Mouse (Mus musculus): ENCODE results near the gene Celf6. TPM values are rescaled to one million over a fixed set of nuclear protein-coding genes. Genes with fewer than 3 reads are reported as not detected.

Celf6 gene
- polyA plus RNA-seq, 1 experiment from 2014 or later = 0.39 TPM

DNA sequence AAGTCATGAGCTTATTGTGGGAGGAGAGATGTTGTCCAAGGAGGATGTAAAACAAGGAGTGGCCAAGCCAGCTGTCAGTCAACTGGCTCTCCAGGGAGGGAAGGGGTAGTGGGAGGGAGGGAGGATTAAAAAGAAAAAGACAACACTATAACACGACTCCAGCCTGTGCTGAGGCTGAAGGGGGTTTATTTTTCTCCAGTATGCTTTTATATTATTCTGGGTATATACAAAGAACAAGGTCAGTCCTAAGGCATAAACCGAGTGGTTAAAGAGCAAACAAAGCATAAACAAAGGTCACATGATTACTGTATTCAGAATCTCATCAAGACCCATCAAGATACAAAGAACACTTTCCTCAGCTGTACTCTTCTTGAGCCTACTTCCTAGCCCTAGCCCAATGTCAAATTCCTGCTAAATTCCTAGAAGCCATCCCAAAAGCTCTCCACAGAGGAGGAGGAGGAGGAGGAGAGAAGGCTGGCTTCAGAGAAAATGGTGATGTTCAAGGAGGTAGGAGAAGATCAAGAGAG is 28.7 kb upstream of the Celf6 start:
- 68% methylated on average over 2 of the region's 2 CpGs for WGBS
- ATAC-seq (ENCODE audit: insufficient number of reproducible peaks, insufficient read depth, low FRiP score, low TSS enrichment, low read depth) = no peak

DNA sequence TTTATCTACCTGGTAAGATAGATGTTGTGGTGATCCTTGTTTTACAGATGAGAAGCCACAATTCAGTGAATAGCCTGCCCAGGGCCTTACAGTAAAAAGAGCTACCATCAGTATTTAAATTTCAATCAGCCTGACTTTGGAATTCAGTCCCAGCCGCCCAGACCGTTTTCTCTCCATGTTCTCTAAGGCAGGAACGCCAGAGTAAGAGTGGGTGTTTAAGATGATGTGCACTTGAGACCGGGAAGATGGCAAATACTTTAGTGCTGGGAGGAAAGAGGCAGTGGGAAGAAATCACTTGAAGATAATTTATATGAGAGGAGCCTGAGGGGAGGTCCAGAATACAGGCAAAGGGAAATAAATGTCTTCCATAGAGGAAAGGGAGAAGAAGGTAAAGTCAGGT is 27.6 kb upstream of the Celf6 start:
- H3K27ac ChIP-seq = no peak overlapping the region
- no peak for ATAC-seq (ENCODE audit: insufficient number of reproducible peaks, insufficient read depth, low FRiP score, low TSS enrichment, low read depth)
- no peaks in the 10 kb centered on the region for H3K9me3 ChIP-seq
- peaks cover 19% of the 10 kb centered on the region for H3K36me3 ChIP-seq
- H3K27me3 ChIP-seq = no peaks in the 10 kb centered on the region
- no peak overlapping the region for H3K4me3 ChIP-seq (replicated peaks)
- no peak overlapping the region for H3K9ac ChIP-seq (replicated peaks)
- H3K4me1 ChIP-seq (replicated peaks) = no peaks in the 10 kb centered on the region
- H3K4me2 ChIP-seq = no peak overlapping the region
- WGBS = 86% methylated on average over 4 of the region's 4 CpGs

More for the DNA sequence above, 28.7 kb upstream of the Celf6 start:
- H3K4me2 ChIP-seq = no peak overlapping the region
- H3K27me3 ChIP-seq = no peaks in the 10 kb centered on the region
- no peak overlapping the region for H3K4me3 ChIP-seq (replicated peaks)
- H3K9me3 ChIP-seq = no peaks in the 10 kb centered on the region
- peaks cover 16% of the 10 kb centered on the region for H3K36me3 ChIP-seq
- H3K9ac ChIP-seq (replicated peaks) = no peak overlapping the region
- H3K4me1 ChIP-seq (replicated peaks) = no peaks in the 10 kb centered on the region
- H3K27ac ChIP-seq = no peak overlapping the region

GRCm38 (mm10) chr9:59551017-59551416 is 26.7 kb upstream of the Celf6 start:
- Histone ChIP-seq H3K4me3 (replicated peaks) (no peak overlapping the region), H3K27me3 (no peaks in the 10 kb centered on the region), H3K9me3 (no peaks in the 10 kb centered on the region), H3K36me3 (peaks cover 25% of the 10 kb centered on the region), H3K9ac (replicated peaks) (no peak overlapping the region), H3K4me2 (no peak overlapping the region), H3K4me1 (replicated peaks) (no peaks in the 10 kb centered on the region), H3K27ac (no peak overlapping the region)
- ATAC-seq (ENCODE audit: insufficient number of reproducible peaks, insufficient read depth, low FRiP score, low TSS enrichment, low read depth) = no peak
- 76% methylated on average over 5 of the region's 5 CpGs for WGBS

DNA sequence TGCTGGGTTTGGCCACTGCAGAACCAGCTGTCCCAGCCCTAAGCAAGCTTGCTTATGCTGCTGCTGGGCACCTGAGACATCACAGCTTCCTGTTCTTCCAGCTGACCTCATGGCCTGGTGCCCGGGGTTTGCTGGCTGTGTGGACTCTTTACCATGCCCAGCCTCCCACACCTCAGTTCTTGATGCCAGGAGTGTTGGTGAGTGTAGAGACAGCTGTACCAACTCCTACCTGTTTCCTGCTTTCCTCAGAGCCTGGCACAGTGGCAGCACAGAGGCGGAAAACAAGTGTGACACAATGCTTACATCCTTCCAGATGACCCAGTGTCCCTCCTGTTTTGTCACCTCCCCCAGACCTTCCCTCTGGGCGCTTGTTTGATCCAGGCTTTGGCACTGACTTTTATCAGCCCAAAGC is 26.1 kb upstream of the Celf6 start:
- Histone ChIP-seq H3K9ac (replicated peaks) (no peak overlapping the region), H3K4me3 (replicated peaks) (no peak overlapping the region), H3K4me1 (replicated peaks) (no peaks in the 10 kb centered on the region), H3K4me2 (no peak overlapping the region), H3K36me3 (peaks cover 28% of the 10 kb centered on the region), H3K9me3 (no peaks in the 10 kb centered on the region), H3K27ac (no peak overlapping the region), H3K27me3 (no peaks in the 10 kb centered on the region)
- 75% methylated on average over 3 of the region's 3 CpGs for WGBS
- ATAC-seq (ENCODE audit: insufficient number of reproducible peaks, insufficient read depth, low FRiP score, low TSS enrichment, low read depth) = no peak

- WGBS = 80% methylated on average over 5 of the region's 5 CpGs
- Histone ChIP-seq H3K9ac (replicated peaks) (no peak overlapping the region), H3K27me3 (no peaks in the 10 kb centered on the region), H3K4me3 (replicated peaks) (no peak overlapping the region), H3K4me1 (replicated peaks) (no peaks in the 10 kb centered on the region), H3K4me2 (no peak overlapping the region), H3K36me3 (peaks cover 34% of the 10 kb centered on the region), H3K9me3 (no peaks in the 10 kb centered on the region), H3K27ac (no peak overlapping the region)
- no peak for ATAC-seq (ENCODE audit: insufficient number of reproducible peaks, insufficient read depth, low FRiP score, low TSS enrichment, low read depth)
Observed at GRCm38 (mm10) chr9:59552610-59553009, 25.1 kb upstream of the Celf6 start.

DNA sequence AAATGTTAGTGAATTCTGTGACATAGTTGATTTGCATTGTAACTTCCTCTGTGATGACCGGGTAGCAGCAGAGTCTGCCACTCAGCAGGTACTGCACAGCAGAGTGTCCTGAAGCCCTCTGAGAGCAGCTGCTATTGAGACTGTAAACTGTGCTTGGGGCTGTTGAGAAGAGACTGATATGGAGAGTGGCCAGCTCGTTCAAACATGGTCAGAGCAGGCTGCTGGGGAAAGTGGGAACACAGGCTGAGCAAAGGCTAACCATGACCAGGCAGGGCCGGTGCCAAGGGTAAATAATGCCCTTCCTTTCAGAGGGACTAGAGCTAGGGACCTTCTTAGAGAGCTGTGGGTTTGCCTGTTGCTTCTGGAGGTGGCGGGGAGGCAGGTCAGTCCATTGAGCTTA is 24.0 kb upstream of the Celf6 start:
- peaks cover 45% of the 10 kb centered on the region for H3K36me3 ChIP-seq
- H3K27ac ChIP-seq = no peak overlapping the region
- WGBS = 89% methylated on average over 4 of the region's 4 CpGs

DNA sequence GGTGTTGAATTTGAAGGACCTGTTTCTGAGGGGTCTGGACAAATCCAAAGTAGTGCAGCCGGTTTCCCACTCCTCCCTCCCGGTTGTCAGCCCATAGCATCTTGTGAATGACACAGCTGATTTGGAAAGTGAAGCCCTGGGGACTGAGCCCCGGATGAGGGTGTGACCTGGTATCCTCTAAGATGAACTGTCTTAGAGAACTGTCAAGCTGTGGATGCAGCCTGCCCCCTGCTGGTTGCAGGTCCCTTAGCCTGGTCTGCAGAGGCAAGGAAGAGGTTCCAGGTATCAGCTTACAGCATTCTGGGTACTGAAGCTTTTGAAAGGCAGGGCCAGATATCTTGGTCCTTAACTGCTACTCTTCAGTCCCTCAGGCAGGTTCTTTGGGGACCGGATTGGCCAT is 12.1 kb upstream of the Celf6 start:
- 0 out of 2 replicates have a peak, but pooled peaks have one; percentile 55 for ATAC-seq (ENCODE audit: insufficient number of reproducible peaks, insufficient read depth, low FRiP score, low TSS enrichment, low read depth)
- 0 out of 2 replicates have a peak, but pooled peaks cover 3% of the 10 kb centered on the region for H3K4me1 ChIP-seq (replicated peaks)
- H3K4me2 ChIP-seq = no peak overlapping the region
- no peaks in the 10 kb centered on the region for H3K9me3 ChIP-seq
- H3K4me3 ChIP-seq (replicated peaks) = no peak overlapping the region
- H3K9ac ChIP-seq (replicated peaks) = no peak overlapping the region
- WGBS = 34% methylated on average over 4 of the region's 4 CpGs
- H3K27ac ChIP-seq = no peak overlapping the region
- H3K36me3 ChIP-seq = peaks cover 47% of the 10 kb centered on the region
- H3K27me3 ChIP-seq = no peaks in the 10 kb centered on the region

More for the DNA sequence above, 24.0 kb upstream of the Celf6 start:
- Histone ChIP-seq H3K27me3 (no peaks in the 10 kb centered on the region), H3K9me3 (no peaks in the 10 kb centered on the region), H3K4me2 (no peak overlapping the region), H3K4me1 (replicated peaks) (no peaks in the 10 kb centered on the region), H3K4me3 (replicated peaks) (no peak overlapping the region), H3K9ac (replicated peaks) (no peak overlapping the region)
- no peak for ATAC-seq (ENCODE audit: insufficient number of reproducible peaks, insufficient read depth, low FRiP score, low TSS enrichment, low read depth)

GRCm38 (mm10) chr9:59567111-59567510 is 10.6 kb upstream of the Celf6 start:
- ATAC-seq (ENCODE audit: insufficient number of reproducible peaks, insufficient read depth, low FRiP score, low TSS enrichment, low read depth) = no peak
- WGBS = 33% methylated on average over 6 of the region's 6 CpGs
- no peak overlapping the region for H3K27ac ChIP-seq

GRCm38 (mm10) chr9:59571852-59572251 is 5.9 kb upstream of the Celf6 start:
- Histone ChIP-seq H3K27me3 (peaks cover 18% of the 10 kb centered on the region), H3K9ac (replicated peaks) (no peak overlapping the region), H3K36me3 (no peaks in the 10 kb centered on the region), H3K4me3 (replicated peaks) (no peak overlapping the region), H3K4me2 (no peak overlapping the region), H3K27ac (no peak overlapping the region), H3K9me3 (no peaks in the 10 kb centered on the region), H3K4me1 (replicated peaks) (0 out of 2 replicates have a peak, but pooled peaks cover 3% of the 10 kb centered on the region)
- no peak for ATAC-seq (ENCODE audit: insufficient number of reproducible peaks, insufficient read depth, low FRiP score, low TSS enrichment, low read depth)
- 89% methylated on average over 2 of the region's 2 CpGs for WGBS

More at GRCm38 (mm10) chr9:59567111-59567510, 10.6 kb upstream of the Celf6 start:
- Histone ChIP-seq H3K4me1 (replicated peaks) (0 out of 2 replicates have a peak, but pooled peaks cover 3% of the 10 kb centered on the region), H3K9me3 (no peaks in the 10 kb centered on the region), H3K4me2 (no peak overlapping the region), H3K36me3 (peaks cover 32% of the 10 kb centered on the region), H3K27me3 (no peaks in the 10 kb centered on the region), H3K4me3 (replicated peaks) (no peak overlapping the region), H3K9ac (replicated peaks) (no peak overlapping the region)

GRCm38 (mm10) chr9:59577401-59577800 is 316 bp upstream of the Celf6 start:
- Histone ChIP-seq H3K4me2 (peak overlapping the region; percentile 67), H3K27me3 (peaks cover 50% of the 10 kb centered on the region), H3K27ac (no peak overlapping the region), H3K4me3 (replicated peaks) (peak overlapping the region; percentile 44), H3K9me3 (no peaks in the 10 kb centered on the region), H3K9ac (replicated peaks) (no peak overlapping the region), H3K36me3 (no peaks in the 10 kb centered on the region), H3K4me1 (replicated peaks) (peaks cover 11% of the 10 kb centered on the region; the same call in 1 of the 2 replicates)
- 18% methylated on average over 13 of the region's 13 CpGs for WGBS
- no peak for ATAC-seq (ENCODE audit: insufficient number of reproducible peaks, insufficient read depth, low FRiP score, low TSS enrichment, low read depth)

DNA sequence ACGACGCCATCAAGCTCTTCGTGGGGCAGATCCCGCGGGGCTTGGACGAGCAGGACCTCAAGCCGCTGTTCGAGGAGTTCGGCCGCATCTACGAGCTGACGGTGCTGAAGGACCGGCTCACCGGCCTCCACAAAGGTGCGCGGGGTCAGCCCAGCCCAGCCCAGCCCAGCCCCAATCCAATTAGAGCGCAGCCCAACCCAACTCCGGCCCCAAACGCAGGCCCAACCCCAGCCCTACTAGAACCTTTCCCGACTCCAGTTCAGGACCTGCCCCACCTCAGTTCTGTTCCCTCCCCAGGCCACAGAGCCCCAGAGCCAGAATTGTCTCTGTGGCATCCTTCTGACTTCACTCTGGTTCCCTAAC is 769 bp downstream of the Celf6 start:
- Histone ChIP-seq H3K4me1 (replicated peaks) (peaks cover 11% of the 10 kb centered on the region; the same call in 1 of the 2 replicates), H3K9me3 (no peaks in the 10 kb centered on the region), H3K4me3 (replicated peaks) (peak overlapping the region; percentile 44), H3K36me3 (no peaks in the 10 kb centered on the region), H3K27me3 (peaks cover 51% of the 10 kb centered on the region), H3K4me2 (peak overlapping the region; percentile 67), H3K27ac (no peak overlapping the region), H3K9ac (replicated peaks) (no peak overlapping the region)
- ATAC-seq (ENCODE audit: insufficient number of reproducible peaks, insufficient read depth, low FRiP score, low TSS enrichment, low read depth) = no peak; the same call in 1 of the 2 replicates
- 0% methylated on average over 20 of the region's 20 CpGs for WGBS

DNA sequence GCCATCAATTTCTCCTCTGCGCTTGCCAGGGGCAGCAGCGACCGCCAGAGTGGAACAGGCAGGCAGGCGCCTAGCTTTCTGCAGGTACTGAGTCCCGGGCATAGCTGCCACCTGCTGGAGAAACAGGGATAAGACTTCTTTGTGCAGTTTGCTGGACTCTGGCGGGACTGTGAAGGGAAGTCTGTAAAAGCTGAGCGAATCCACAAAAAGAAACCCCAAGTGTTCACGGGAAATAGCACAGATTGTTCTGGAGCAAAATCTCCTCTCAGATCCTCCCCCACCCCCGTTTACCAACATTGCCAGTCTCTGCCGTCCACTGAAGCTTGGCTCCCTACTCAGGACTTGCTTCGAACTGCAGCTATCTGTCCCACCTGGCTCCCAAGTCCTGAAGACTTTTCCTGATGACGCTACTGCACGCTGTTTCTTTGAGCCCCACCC is 7.2 kb downstream of the Celf6 start:
- Histone ChIP-seq H3K9ac (replicated peaks) (peak overlapping the region; percentile 59), H3K4me3 (replicated peaks) (peak overlapping the region; percentile 35), H3K4me2 (peak overlapping the region; percentile 58), H3K4me1 (replicated peaks) (0 out of 2 replicates have a peak, but pooled peaks cover 5% of the 10 kb centered on the region), H3K27me3 (peaks cover 28% of the 10 kb centered on the region), H3K36me3 (no peaks in the 10 kb centered on the region), H3K9me3 (no peaks in the 10 kb centered on the region), H3K27ac (no peak overlapping the region)
- WGBS = 5% methylated on average over 13 of the region's 13 CpGs
- ATAC-seq (ENCODE audit: insufficient number of reproducible peaks, insufficient read depth, low FRiP score, low TSS enrichment, low read depth) = no peak; the same call in 1 of the 2 replicates

Data from limb, embryonic 12.5 days (tissue).